Mouse (Mus musculus) midbrain, embryonic 13.5 days (tissue): ENCODE data around the gene Gm4216. TPM values are rescaled to one million over a fixed set of nuclear protein-coding genes. Genes with fewer than 3 reads are reported as not detected.
"Not testable (repeated sequence)": the region's sequence is repeated elsewhere in the genome, so short reads cannot be mapped to it uniquely, and the experiment has no call there.

ENCODE experiments used
- ATAC-seq: fragments of 200-750 bp; cut with Nextera tagmentation; 2 replicates; pipeline ENCODE4 v1.8.0; 2017; ENCODE audit warnings: mild to moderate bottlenecking, moderate TSS enrichment, moderate library complexity
- H3K27ac ChIP-seq: fragments of 300-500 bp; sonication (generic); 2 replicates; pipeline ENCODE4 v1.5.1; 2015; ENCODE audit warnings: inconsistent platforms, mild to moderate bottlenecking, moderate library complexity
- H3K27me3 ChIP-seq: fragments of 300-500 bp; sonication (generic); 2 replicates; pipeline ENCODE4 v1.6.1; 2015; ENCODE audit warnings: mild to moderate bottlenecking, inconsistent platforms
- H3K36me3 ChIP-seq: fragments of 300-500 bp; sonication (generic); 2 replicates; pipeline ENCODE4 v1.6.1; 2015; ENCODE audit warnings: mild to moderate bottlenecking, inconsistent platforms
- H3K4me1 ChIP-seq: fragments of 300-500 bp; sonication (generic); replicated peaks from 2 replicates; pipeline ENCODE4 v1.6.1; 2015; ENCODE audit warnings: inconsistent platforms
- H3K4me2 ChIP-seq: fragments of 300-500 bp; sonication (generic); replicated peaks from 2 replicates; pipeline ENCODE4 v1.6.1; 2015; ENCODE audit warnings: moderate library complexity, mild to moderate bottlenecking, inconsistent platforms
- H3K4me3 ChIP-seq: fragments of 300-500 bp; sonication (generic); replicated peaks from 2 replicates; pipeline ENCODE4 v1.5.1; 2015; ENCODE audit warnings: mild to moderate bottlenecking, inconsistent platforms
- H3K9ac ChIP-seq: fragments of 300-500 bp; sonication (generic); replicated peaks from 2 replicates; pipeline ENCODE4 v1.6.1; 2015; ENCODE audit warnings: mild to moderate bottlenecking, inconsistent platforms
- H3K9me3 ChIP-seq: fragments of 300-500 bp; sonication (generic); 2 replicates; pipeline ENCODE4 v1.6.1; 2016; ENCODE audit warnings: mild to moderate bottlenecking, inconsistent platforms
- WGBS: fragments of 180-500 bp; shearing (Covaris S2); methylation state at CpG from one replicate; pipeline ENCODE4 v1.1.7; 2015; 5-methylcytosine and 5-hydroxymethylcytosine counted together
- polyA plus RNA-seq: library from polyadenylated mRNA; unstranded; fragments of >200 nt; fragmentation: Nextera tagmentation; extraction: Ambion mirVana; gene quantifications from 2 replicates; pipeline ENCODE4 v1.2.1, GENCODE M21; 2015

The Gm4216 gene
- not detected in 2 replicates for polyA plus RNA-seq

GRCm38 (mm10) chr7:23019823-23020222, at the start of gene Gm4216:
TSS of gene Gm4216 (minus strand) at chr7:23019923.
- H3K36me3 ChIP-seq, H3K27me3 ChIP-seq, H3K4me1 ChIP-seq, H3K27ac ChIP-seq, H3K9ac ChIP-seq, ATAC-seq, H3K4me2 ChIP-seq, H3K4me3 ChIP-seq, H3K9me3 ChIP-seq: not testable (repeated sequence)
- no CpG with 5 or more reads among the region's 3 CpGs for WGBS

- not testable (repeated sequence) for H3K4me1 ChIP-seq, ATAC-seq, H3K27ac ChIP-seq, H3K27me3 ChIP-seq, H3K9me3 ChIP-seq, H3K4me2 ChIP-seq, H3K4me3 ChIP-seq, H3K36me3 ChIP-seq, H3K9ac ChIP-seq
- no CpG with 5 or more reads among the region's 1 CpGs for WGBS
Measured at GRCm38 (mm10) chr7:23067356-23067755, 47.6 kb upstream of the Gm4216 start, which contains the start of gene Gm8720. TSS of gene Gm8720 (minus strand) at chr7:23067456.

- WGBS, result no CpG with 5 or more reads among the region's 1 CpGs
- not testable (repeated sequence) for H3K9me3 ChIP-seq, H3K27ac ChIP-seq, H3K9ac ChIP-seq, H3K4me2 ChIP-seq, H3K36me3 ChIP-seq, H3K4me1 ChIP-seq, H3K27me3 ChIP-seq, H3K4me3 ChIP-seq, ATAC-seq
Measured at GRCm38 (mm10) chr7:23055240-23055639, 35.5 kb upstream of the Gm4216 start, which contains the start of gene Vmn1r163. TSS of gene Vmn1r163 (plus strand) at chr7:23055540.

GRCm38 (mm10) chr7:22984573-22984972, 35.1 kb downstream of the Gm4216 start, which contains the start of gene Gm4214:
TSS of gene Gm4214 (minus strand) at chr7:22984673.
- H3K4me3 ChIP-seq, H3K4me1 ChIP-seq, H3K9ac ChIP-seq, H3K9me3 ChIP-seq, H3K36me3 ChIP-seq, H3K27me3 ChIP-seq, H3K4me2 ChIP-seq, ATAC-seq, H3K27ac ChIP-seq: not testable (repeated sequence)
- no CpG with 5 or more reads among the region's 5 CpGs for WGBS

Other genes with a start within 250 kb of the Gm4216 start
- not detected in 2 replicates for gene Vmn1r158, start 229.1 kb downstream of the Gm4216 start, polyA plus RNA-seq
- gene Vmn1r159, start 176.3 kb downstream of the Gm4216 start, polyA plus RNA-seq, result not detected in 2 replicates
- gene Vmn1r160, start 148.7 kb downstream of the Gm4216 start, polyA plus RNA-seq, result not detected in 2 replicates
- gene Gm4214, start 35.2 kb downstream of the Gm4216 start, polyA plus RNA-seq, result not detected in 2 replicates
- not detected in 2 replicates for gene Vmn1r163, start 35.6 kb upstream of the Gm4216 start, polyA plus RNA-seq
- not detected in 2 replicates for gene Gm8720, start 47.5 kb upstream of the Gm4216 start, polyA plus RNA-seq
- not detected in 2 replicates for gene Gm10662, start 124.6 kb upstream of the Gm4216 start, polyA plus RNA-seq
- not detected in 2 replicates for gene Vmn1r165, start 197.4 kb upstream of the Gm4216 start, polyA plus RNA-seq
- not detected in 2 replicates for gene Vmn1r166, start 231.8 kb upstream of the Gm4216 start, polyA plus RNA-seq